Mouse (Mus musculus): ENCODE measurements around the gene Tbx18. TPM values are rescaled to one million over a fixed set of nuclear protein-coding genes. Genes with fewer than 3 reads are reported as not detected.

The Tbx18 gene
- not detected for total RNA-seq (2023)

DNA sequence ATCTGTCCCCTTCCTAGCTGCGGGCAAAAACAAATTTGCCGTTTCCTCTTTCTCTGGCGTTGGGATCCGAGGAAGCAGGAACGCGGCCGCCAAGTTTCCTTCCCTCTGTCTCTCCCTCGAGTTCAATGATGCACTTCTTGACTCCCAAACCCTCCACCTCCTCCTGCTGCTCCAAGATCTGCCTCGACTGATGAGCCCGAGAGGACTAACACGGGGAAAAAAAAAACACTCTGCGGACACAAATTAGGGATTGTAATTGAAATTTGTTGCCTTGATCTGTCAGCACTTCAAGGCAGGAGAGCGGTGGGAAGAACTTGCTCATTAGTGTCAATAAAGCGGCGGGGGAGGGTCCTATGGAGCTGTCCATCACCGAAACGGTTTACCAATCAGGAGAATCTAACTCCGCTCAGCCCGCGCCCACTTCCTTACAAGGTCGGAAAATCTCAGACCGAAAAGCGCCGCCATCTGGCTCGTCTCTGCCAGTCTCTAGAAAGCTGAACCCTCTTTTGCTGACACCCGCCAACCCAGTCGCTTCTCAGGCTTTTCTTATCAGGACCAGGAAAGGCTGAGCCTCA, at the start of gene Tbx18:
Gene Tbx18 (minus strand): TSS at position 300 of the 575 bp plus-strand sequence.

